Mouse (Mus musculus): ENCODE results near the gene Rab7b. TPM values are rescaled to one million over a fixed set of nuclear protein-coding genes. Genes with fewer than 3 reads are reported as not detected.
A peak's percentile ranks its signal among the peaks of the same experiment; 100 is the strongest.

The Rab7b gene
- polyA plus RNA-seq, 1 experiment from 2014 or later: 0.79 TPM

DNA sequence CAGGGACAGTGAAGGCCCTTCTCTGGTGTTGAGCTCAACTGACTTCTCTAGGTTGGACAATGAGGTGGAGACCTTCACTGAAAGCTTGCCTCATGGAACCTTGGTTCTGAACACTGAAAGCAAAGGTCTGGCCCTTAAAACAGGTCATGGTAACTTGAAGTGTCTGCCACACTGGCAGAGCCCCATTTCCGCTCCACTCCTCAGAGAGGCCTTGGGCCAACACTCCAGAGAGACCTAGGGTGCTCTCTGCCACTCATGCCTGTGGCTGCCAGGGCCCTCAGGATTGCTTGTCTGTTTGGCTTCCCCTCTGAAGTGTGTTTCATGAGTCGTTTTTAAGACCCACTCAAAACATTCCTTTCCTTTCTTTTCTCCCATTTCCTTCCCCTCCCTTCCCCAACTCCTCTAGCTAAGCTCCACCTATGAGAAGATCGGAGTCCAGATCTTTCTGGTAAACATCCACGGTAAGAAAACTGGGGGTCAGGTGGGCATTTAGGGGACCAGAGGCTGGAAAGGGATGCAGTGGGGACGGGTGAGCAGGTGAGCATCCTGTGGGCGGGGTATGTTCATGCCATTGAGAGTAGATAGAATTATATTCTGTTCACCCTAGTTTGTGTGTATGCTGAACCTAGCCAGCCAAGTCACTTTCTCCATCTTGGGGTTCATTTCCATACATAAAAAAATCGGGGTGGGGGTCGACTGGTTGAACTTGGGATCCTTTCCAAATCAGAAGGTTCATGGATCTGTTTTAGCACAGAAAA, 76.3 kb downstream of the Rab7b start:
- peaks cover 15% of the 10 kb centered on the region for H3K4me1 ChIP-seq
- H3K4me3 ChIP-seq: no peak overlapping the region
- no peaks in the 10 kb centered on the region for H3K9me3 ChIP-seq
- 59% methylated on average over 8 of the region's 8 CpGs for WGBS
- no peaks in the 10 kb centered on the region for H3K36me3 ChIP-seq
- no peak overlapping the region for H3K27ac ChIP-seq
- DNase-seq (ENCODE audit: low spot score): peak; percentile 61
- peaks cover 7% of the 10 kb centered on the region; the same call in 1 of the 2 replicates for H3K27me3 ChIP-seq (ENCODE audit: insufficient read depth, poor library complexity, severe bottlenecking)

Other genes with a start within 250 kb of the Rab7b start
- 18.7 and 19.4 TPM in 2 replicates for gene Srgap2, start 161.3 kb upstream of the Rab7b start, polyA plus RNA-seq (2016; fragmentation: Nextera tagmentation; extraction: Ambion mirVana)
- gene Fam72a, start 160.8 kb upstream of the Rab7b start, polyA plus RNA-seq (2016; fragmentation: Nextera tagmentation; extraction: Ambion mirVana): 3.9 and 4.5 TPM in 2 replicates
- gene Avpr1b, start 89.5 kb upstream of the Rab7b start, polyA plus RNA-seq (2016; fragmentation: Nextera tagmentation; extraction: Ambion mirVana): not detected in 2 replicates
- gene Ctse, start 50.4 kb upstream of the Rab7b start, polyA plus RNA-seq (2016; fragmentation: Nextera tagmentation; extraction: Ambion mirVana): 0.07 and 0.21 TPM in 2 replicates
- gene Slc26a9, start 55.3 kb downstream of the Rab7b start, polyA plus RNA-seq (2016; fragmentation: Nextera tagmentation; extraction: Ambion mirVana): 0.05 and 0.06 TPM in 2 replicates
- gene Pm20d1, start 108.7 kb downstream of the Rab7b start, polyA plus RNA-seq (2016; fragmentation: Nextera tagmentation; extraction: Ambion mirVana): 2.1 and 3.1 TPM in 2 replicates
- gene Slc41a1, start 138.8 kb downstream of the Rab7b start, polyA plus RNA-seq (2016; fragmentation: Nextera tagmentation; extraction: Ambion mirVana): 8.8 and 9.6 TPM in 2 replicates
- 10.3 and 11.6 TPM in 2 replicates for gene Rab29, start 178.5 kb downstream of the Rab7b start, polyA plus RNA-seq (2016; fragmentation: Nextera tagmentation; extraction: Ambion mirVana)
- 58.3 and 81.0 TPM in 2 replicates for gene Nucks1, start 221.8 kb downstream of the Rab7b start, polyA plus RNA-seq (2016; fragmentation: Nextera tagmentation; extraction: Ambion mirVana)

Data from heart, embryonic 10.5 days (tissue).